Mouse (Mus musculus) bone marrow, adult 2 months (tissue): ENCODE measurements around the gene Otof.

ENCODE experiments used
- CTCF ChIP-seq: fragments of 200-500 bp; IDR thresholded peaks from 2 replicates; pipeline ENCODE4 v1.5.1; 2011; ENCODE audit warnings: low read length, control low read depth; ENCODE audit not compliant: control insufficient read depth, insufficient read depth
- POLR2A ChIP-seq: fragments of 200-500 bp; IDR thresholded peaks from 2 replicates; pipeline ENCODE4 v1.6.1; 2011; ENCODE audit warnings: low read depth, mild to moderate bottlenecking, control low read depth, low read length, borderline replicate concordance; ENCODE audit not compliant: control insufficient read depth

- TF ChIP-seq CTCF = no peak
- no peak for TF ChIP-seq POLR2A
Observed at GRCm38 (mm10) chr5:30444327-30444895, 17.3 kb downstream of the Otof start.
